Mouse (Mus musculus) cerebellum, adult 2 months (tissue): ENCODE measurements at regions not wholly inside any gene's neighbourhood (a gene's known extent, or its start where the extent isn't known, plus 50 kb on each side); places are given as distances from the start of the nearest gene placed in this dataset.

Source experiments
- CTCF ChIP-seq: fragments of 200-500 bp; IDR thresholded peaks from 2 replicates; pipeline ENCODE4 v1.5.1; 2011; ENCODE audit warnings: low read depth, mild to moderate bottlenecking, control low read depth, low read length, moderate library complexity, borderline replicate concordance; ENCODE audit not compliant: insufficient read depth
- POLR2A ChIP-seq: fragments of 200-500 bp; IDR thresholded peaks from 2 replicates; pipeline ENCODE4 v1.6.1; 2011; ENCODE audit warnings: low read length, control low read depth, borderline replicate concordance; ENCODE audit not compliant: insufficient read depth

- TF ChIP-seq POLR2A (no peak), CTCF (no peak)
Measured at GRCm38 (mm10) chr17:15882803-15883202, 52.0 kb upstream of the Rgmb start.
